Mouse (Mus musculus) neural tube, embryonic 14.5 days (tissue): ENCODE measurements around the gene Faap20. TPM values are rescaled to one million over a fixed set of nuclear protein-coding genes. Genes with fewer than 3 reads are reported as not detected.

Experiments used
- ATAC-seq: fragments of 200-750 bp; cut with Nextera tagmentation; 2 replicates; pipeline ENCODE4 v1.8.0; 2017; ENCODE audit warnings: low read depth, mild to moderate bottlenecking, moderate TSS enrichment, moderate library complexity
- H3K27ac ChIP-seq: fragments of 300-500 bp; sonication (generic); 2 replicates; pipeline ENCODE4 v1.5.1; 2014; ENCODE audit warnings: low read depth, mild to moderate bottlenecking, control low read depth, low read length, moderate library complexity, mixed read lengths
- H3K27me3 ChIP-seq: fragments of 300-500 bp; sonication (generic); 2 replicates; pipeline ENCODE4 v1.6.1; 2014; ENCODE audit warnings: low read length; ENCODE audit not compliant: control insufficient read depth, insufficient read depth
- H3K36me3 ChIP-seq: fragments of 300-500 bp; sonication (generic); 2 replicates; pipeline ENCODE4 v1.6.1; 2014; ENCODE audit warnings: low read length, mixed read lengths; ENCODE audit not compliant: control insufficient read depth, insufficient read depth
- H3K4me1 ChIP-seq: fragments of 300-500 bp; sonication (generic); 2 replicates; pipeline ENCODE4 v1.6.1; 2014; ENCODE audit warnings: low read length; ENCODE audit not compliant: control insufficient read depth, insufficient read depth
- H3K4me2 ChIP-seq: fragments of 300-500 bp; sonication (generic); 2 replicates; pipeline ENCODE4 v1.6.1; 2014; ENCODE audit warnings: mild to moderate bottlenecking, low read depth, low read length, control low read depth
- H3K4me3 ChIP-seq: fragments of 300-500 bp; sonication (generic); 2 replicates; pipeline ENCODE4 v1.5.1; 2014; ENCODE audit warnings: low read depth, low read length, control low read depth, mixed read lengths
- H3K9ac ChIP-seq: fragments of 300-500 bp; sonication (generic); replicated peaks from 2 replicates; pipeline ENCODE4 v1.6.1; 2014; ENCODE audit warnings: low read depth, mild to moderate bottlenecking, control low read depth, low read length, mixed read lengths
- H3K9me3 ChIP-seq: fragments of 300-500 bp; sonication (generic); 2 replicates; pipeline ENCODE4 v1.6.1; 2016; ENCODE audit warnings: low read length; ENCODE audit not compliant: control insufficient read depth
- WGBS: fragments of 180-500 bp; shearing (Covaris S2); extraction: QIAGEN DNeasy Blood & Tissue Kit; methylation state at CpG from one replicate; pipeline ENCODE4 v1.1.7; 2014; 5-methylcytosine and 5-hydroxymethylcytosine counted together
- polyA plus RNA-seq: library from polyadenylated mRNA; unstranded; fragments of >200 nt; fragmentation: Nextera tagmentation; extraction: Ambion mirVana; gene quantifications from 2 replicates; pipeline ENCODE4 v1.2.1, GENCODE M21; 2014

Gene Faap20
- polyA plus RNA-seq, 1 experiment from 2014 or later = 71.5 TPM

DNA sequence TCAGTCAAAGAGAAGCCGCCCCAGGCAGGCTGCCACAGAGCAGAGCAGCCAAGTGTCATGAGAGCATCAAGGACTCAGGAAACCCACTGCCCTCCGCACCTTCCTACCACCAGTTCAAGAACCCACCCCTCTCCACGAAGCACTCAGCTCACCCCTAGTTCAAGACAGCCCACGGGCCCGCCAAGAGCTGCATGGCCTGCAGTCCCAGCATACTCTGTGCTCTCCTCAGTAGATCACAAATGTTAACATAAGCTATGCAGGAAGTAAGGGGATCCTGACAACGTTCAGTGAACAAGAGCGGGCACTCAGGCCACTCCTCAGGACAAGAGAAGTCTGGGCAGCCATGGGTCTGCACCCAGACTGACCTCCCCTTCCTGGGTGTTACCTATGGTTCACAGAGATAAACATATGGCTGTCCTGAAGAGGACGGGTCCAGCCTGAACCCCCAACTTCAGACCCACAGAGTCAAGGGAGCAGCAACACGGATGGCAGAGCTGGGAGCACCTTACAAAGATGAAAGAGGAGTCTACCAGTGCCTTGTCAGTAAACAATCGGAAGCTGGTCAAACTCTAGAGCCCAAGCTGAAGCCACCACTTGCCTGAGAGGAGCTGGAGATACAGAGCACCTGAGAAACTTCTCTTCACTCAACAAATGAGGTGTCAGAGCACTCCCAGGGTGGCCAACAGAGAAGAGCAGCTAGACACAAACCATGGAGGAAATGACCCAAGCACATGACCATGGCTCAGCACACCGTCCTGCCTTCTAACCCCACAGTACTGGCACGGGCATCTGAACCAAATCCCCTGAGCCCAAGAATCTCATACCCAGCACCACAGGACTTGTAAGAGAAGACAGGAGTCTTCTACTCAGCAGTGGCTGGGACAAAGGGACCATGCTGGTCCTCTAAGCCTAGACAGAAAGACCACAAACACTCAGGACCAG, 30.1 kb upstream of the Faap20 start:
- H3K4me1 ChIP-seq = peaks cover 61% of the 10 kb centered on the region
- 49% methylated on average over 12 of the region's 12 CpGs for WGBS
- no peak overlapping the region for H3K27ac ChIP-seq
- H3K36me3 ChIP-seq = no peaks in the 10 kb centered on the region
- H3K27me3 ChIP-seq = no peaks in the 10 kb centered on the region
- ATAC-seq = no peak
- peak overlapping the region; percentile 83 for H3K4me3 ChIP-seq
- no peaks in the 10 kb centered on the region for H3K9me3 ChIP-seq
- peak overlapping the region; percentile 13 for H3K9ac ChIP-seq
- H3K4me2 ChIP-seq = peak overlapping the region; percentile 78

DNA sequence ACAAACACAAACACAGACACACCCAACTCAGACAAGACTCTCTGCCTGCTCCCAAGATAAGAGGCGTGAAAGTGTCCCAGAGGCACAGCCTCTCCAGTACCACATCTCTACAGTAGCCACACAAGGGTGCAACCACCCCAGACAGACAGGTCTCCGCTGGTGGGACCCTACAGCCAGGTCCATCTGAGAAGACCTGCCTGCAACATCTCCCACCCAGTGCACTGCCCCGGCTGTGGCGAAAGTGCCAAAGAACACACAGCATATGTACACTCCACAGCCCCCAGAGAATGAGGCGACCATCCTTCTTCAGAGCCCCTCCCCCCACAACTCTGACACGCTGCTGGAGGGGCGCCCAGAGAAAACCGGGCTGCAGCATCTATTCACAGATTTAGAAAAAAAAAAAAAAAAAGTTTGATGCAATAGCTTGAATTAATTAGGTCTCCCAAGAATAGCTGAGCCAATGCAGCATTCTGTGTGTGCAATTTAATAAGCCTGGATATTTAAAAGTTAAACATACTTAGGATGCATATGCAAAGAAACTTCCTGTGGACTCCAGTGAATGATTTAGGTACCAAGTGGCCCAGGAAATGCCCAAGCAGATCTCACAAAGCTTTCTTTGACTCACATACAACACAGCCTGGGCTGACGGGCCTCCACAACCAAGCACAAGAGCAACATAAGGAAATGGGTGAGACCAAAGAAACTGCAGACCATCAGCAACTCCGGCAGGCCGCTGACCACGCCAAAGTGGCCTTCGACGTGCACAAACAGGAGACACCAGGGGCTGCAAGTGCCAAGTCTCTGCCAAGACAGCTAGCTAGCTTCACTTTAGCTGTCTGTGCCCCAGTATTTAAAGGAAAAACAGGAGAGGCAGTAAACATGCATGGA, 29.1 kb upstream of the Faap20 start:
- WGBS = 3% methylated on average over 14 of the region's 14 CpGs
- H3K4me3 ChIP-seq = peak overlapping the region; percentile 83
- peaks cover 52% of the 10 kb centered on the region for H3K4me1 ChIP-seq
- peak overlapping the region; percentile 1 for H3K27ac ChIP-seq
- peak overlapping the region; percentile 78 for H3K4me2 ChIP-seq
- H3K9me3 ChIP-seq = no peaks in the 10 kb centered on the region
- H3K27me3 ChIP-seq = no peaks in the 10 kb centered on the region
- no peaks in the 10 kb centered on the region for H3K36me3 ChIP-seq
- ATAC-seq = no peak
- peak overlapping the region; percentile 96 for H3K9ac ChIP-seq

GRCm38 (mm10) chr4:155221106-155221505, 28.5 kb upstream of the Faap20 start:
- under 1% methylated on average over 7 of the region's 7 CpGs for WGBS
- Histone ChIP-seq H3K4me3 (peak overlapping the region; percentile 83), H3K27me3 (no peaks in the 10 kb centered on the region), H3K4me2 (peak overlapping the region; percentile 78), H3K4me1 (peaks cover 45% of the 10 kb centered on the region), H3K27ac (peak overlapping the region; percentile 1), H3K36me3 (no peaks in the 10 kb centered on the region), H3K9ac (peak overlapping the region; percentile 96), H3K9me3 (no peaks in the 10 kb centered on the region)
- ATAC-seq = no peak

GRCm38 (mm10) chr4:155221599-155222551, 27.7 kb upstream of the Faap20 start:
- Histone ChIP-seq H3K9ac (peak overlapping the region; percentile 96), H3K4me3 (peak overlapping the region; percentile 83), H3K4me2 (peak overlapping the region; percentile 78), H3K27me3 (no peaks in the 10 kb centered on the region), H3K4me1 (peaks cover 39% of the 10 kb centered on the region), H3K36me3 (no peaks in the 10 kb centered on the region), H3K27ac (peak overlapping the region; percentile 68), H3K9me3 (no peaks in the 10 kb centered on the region)
- ATAC-seq = no peak
- WGBS = under 1% methylated on average over 75 of the region's 93 CpGs

DNA sequence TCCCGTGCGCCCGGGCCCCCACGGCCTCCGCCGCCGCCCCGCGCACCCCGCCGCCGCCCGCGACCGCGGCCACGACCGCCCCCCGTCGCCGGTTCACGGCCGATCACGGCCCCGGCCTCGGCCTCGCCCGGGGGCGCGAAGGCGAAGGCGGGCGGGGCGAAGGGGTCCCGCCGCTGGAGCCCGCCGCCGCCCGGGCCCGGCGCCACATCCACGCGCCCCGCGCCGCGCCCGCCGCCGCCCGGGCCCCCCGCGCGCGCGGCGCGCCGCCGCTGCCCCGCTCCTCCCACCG, 27.1 kb upstream of the Faap20 start, which contains the start of gene Ski:
Gene Ski (minus strand): TSS at position 41 of the 289 bp plus-strand sequence.
- peak within 1 kb of the TSS; percentile 83 for H3K4me3 ChIP-seq
- peak within 1 kb of the TSS; percentile 78 for H3K4me2 ChIP-seq
- H3K4me1 ChIP-seq = peaks cover 33% of the 10 kb centered on the region
- H3K9me3 ChIP-seq = no peaks in the 10 kb centered on the region
- peak within 1 kb of the TSS; percentile 96 for H3K9ac ChIP-seq
- no peaks in the 10 kb centered on the region for H3K36me3 ChIP-seq
- H3K27me3 ChIP-seq = no peaks in the 10 kb centered on the region
- no peak for ATAC-seq
- WGBS = 0% methylated on average over 11 of the region's 63 CpGs
- peak within 1 kb of the TSS; percentile 98 for H3K27ac ChIP-seq

DNA sequence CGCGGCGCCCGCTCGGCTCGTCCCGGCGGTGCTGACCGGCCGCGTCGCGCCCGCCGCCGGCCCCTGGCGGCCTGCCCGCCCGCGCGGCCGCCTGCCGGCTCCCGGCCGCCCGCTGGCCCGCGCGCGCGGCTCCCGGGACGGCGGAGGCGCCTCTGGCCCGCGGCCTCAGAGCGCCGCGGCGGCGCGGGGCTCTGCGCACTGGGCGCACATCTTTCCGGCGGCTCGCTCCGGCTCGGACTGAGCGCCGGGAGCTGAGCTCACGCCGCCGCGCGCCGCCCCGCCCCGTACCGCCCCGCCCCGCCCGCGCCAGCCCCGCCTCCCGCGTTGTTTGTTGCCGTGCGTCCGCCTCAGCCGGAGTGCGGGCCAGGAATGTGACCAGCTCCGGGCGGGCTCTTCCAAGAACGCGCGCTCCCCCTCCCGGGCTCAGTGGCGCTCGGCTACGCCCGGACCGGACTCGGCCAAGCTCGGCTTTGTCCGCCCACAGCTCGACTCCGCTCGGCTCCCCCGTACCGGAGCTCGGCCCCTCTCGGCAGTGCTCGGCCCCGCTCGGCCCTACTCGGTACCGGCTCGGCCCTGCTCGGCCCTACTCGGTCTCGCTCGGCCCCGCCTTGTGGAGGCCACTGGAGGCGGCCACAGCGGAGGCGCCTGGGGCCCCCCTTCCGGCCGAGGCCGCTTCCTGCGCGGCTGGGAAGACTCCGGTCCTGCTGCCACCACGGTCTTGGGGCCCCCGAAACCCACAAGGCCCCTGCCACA, 26.6 kb upstream of the Faap20 start:
- H3K4me3 ChIP-seq = peak overlapping the region; percentile 83
- H3K36me3 ChIP-seq = no peaks in the 10 kb centered on the region
- WGBS = under 1% methylated on average over 64 of the region's 116 CpGs
- H3K9me3 ChIP-seq = no peaks in the 10 kb centered on the region
- peak overlapping the region; percentile 96 for H3K9ac ChIP-seq
- peak; percentile 99 for ATAC-seq
- no peaks in the 10 kb centered on the region for H3K27me3 ChIP-seq
- H3K4me1 ChIP-seq = peaks cover 28% of the 10 kb centered on the region
- H3K27ac ChIP-seq = peak overlapping the region; percentile 98
- H3K4me2 ChIP-seq = peak overlapping the region; percentile 49

DNA sequence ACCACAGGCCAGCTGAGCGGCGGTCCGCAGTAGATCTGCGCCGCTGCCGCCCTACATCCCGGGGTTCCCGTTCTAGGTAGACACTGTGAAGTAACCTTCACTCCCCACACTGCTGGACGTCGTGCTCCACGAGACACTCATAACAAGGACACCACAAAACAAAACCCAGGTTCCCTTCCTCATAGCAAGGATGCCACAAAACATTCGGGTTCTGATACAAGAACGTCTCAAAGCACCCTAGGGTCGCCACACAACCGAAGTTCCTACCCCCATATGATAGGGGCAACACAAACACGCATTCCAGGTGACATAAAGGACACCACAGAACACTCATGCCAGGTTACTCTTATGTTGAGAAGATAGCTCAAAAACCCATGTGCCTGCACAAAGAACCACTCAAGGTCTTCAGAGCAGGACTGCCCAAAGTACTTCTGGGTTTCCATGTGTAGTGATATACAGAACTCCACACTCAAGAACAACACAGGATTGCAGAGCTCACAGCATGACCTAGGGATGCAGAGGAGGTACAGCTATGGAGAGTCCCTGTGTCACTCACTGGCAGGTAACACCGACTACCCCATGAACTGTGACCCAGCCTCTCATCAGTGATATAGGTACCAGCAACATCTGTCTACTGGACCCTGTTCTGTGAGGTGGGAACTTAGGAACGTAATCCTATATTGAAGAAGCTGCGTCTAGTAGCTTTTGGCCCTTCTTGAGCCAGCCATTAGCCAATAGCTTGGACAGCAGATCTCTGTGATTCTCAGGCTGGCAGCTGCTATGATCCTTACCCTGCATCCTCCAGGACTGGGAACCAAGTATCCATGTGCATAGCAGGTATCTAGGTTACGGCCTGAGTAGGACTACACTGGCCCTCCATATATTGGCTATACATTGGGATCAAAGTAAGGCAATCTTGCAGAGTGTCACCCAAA, 25.7 kb upstream of the Faap20 start:
- peak overlapping the region; percentile 42 for H3K4me3 ChIP-seq
- peak overlapping the region; percentile 49 for H3K4me2 ChIP-seq
- ATAC-seq = no peak; the same call in 1 of the 2 replicates
- H3K9ac ChIP-seq = peak overlapping the region; percentile 87
- H3K4me1 ChIP-seq = peaks cover 19% of the 10 kb centered on the region
- no peaks in the 10 kb centered on the region for H3K27me3 ChIP-seq
- no peaks in the 10 kb centered on the region for H3K36me3 ChIP-seq
- no peaks in the 10 kb centered on the region for H3K9me3 ChIP-seq
- peak overlapping the region; percentile 98 for H3K27ac ChIP-seq
- 35% methylated on average over 20 of the region's 20 CpGs for WGBS
